Mouse (Mus musculus) gastrocnemius, postnatal 4 days (tissue): Measurements from ENCODE around the gene Csf2rb2. TPM values are rescaled to one million over a fixed set of nuclear protein-coding genes. Genes with fewer than 3 reads are reported as not detected.
"Not testable (repeated sequence)": the region's sequence is repeated elsewhere in the genome, so short reads cannot be mapped to it uniquely, and the experiment has no call there.

Experiments
- DNase-seq, 2 experiments: peaks; one replicate each; pipeline ENCODE4 v3.0.0; 2021 to 2022; ENCODE audit warnings: low spot score in 2 of 2, mixed read lengths in 2 of 2
- microRNA-seq: library from miRNA; unstranded; fragments of <30 nt; microRNA quantifications from one replicate; pipeline ENCODE4 v1.2.0, GENCODE M21; 2021
- total RNA-seq, 2 experiments: library from RNA; stranded (reverse); gene quantifications; 2 replicates each; pipeline ENCODE4 v1.2.3; 2021

Csf2rb2 gene
- total RNA-seq, 2 experiments from 2014 or later, result 2.5 to 3.1 TPM

DNA sequence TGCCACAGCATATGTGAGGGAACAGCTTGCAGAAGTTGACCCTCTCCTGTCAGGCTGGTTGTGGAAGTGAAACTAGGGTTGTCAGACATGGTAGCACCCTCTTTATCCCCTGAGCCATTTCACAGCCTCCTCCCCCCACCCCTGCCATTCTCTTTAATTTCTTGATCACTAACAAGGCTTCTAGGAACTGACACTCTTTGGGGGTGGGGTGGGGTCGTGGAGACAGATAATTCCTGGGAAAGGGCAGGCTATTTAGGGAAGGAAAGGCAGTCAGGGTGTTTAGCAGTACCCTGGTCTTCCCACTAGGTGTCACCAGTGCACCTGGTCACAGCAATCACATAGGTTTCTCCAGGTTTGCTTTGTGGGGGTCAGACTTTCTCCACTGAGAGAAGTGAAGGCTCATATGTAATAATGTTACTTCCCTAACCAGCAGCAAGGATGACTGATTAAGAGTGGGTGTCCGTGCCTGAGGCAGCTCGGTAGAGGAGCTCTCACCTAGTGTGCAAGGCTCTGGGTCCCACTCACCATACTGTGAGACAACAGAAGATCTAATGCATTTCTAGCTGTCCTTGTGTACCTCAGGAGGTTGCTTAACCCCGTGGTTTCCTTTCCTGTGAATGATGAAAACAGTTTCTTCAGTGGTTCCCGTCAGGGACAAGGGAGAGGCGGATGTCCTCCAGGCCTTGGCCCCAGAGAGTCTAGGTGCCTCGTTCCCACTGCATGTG lies 48.0 kb downstream of the Csf2rb2 start:
- peak in 1 of 2 experiments; percentile 41 for DNase-seq

- DNase-seq, result not testable (repeated sequence)
Measured at GRCm38 (mm10) chr15:78256602-78257259, 48.8 kb downstream of the Csf2rb2 start.

GRCm38 (mm10) chr15:78254751-78255150 lies 50.8 kb downstream of the Csf2rb2 start:
- peak in 1 of 2 experiments; percentile 46 for DNase-seq

DNA sequence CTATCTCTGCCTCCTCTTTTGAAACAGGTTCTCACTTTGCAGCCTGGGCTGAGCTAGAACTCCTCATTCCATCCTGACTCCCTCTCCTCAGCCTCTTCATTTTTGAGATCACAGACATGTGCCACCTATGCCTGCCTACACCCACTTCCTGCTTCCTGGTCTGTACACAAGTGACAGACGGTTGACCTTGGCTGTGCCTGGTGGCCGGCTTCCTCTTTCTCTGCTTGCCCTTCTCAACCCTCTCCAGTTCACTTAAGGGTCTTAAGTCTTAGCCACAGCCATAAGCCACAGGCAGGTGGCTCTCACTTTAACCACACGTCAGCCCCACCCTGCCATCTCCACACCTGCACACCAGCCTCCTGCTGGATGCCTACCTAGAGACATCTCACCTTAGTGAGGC lies 57.1 kb downstream of the Csf2rb2 start:
- no peak for DNase-seq

DNA sequence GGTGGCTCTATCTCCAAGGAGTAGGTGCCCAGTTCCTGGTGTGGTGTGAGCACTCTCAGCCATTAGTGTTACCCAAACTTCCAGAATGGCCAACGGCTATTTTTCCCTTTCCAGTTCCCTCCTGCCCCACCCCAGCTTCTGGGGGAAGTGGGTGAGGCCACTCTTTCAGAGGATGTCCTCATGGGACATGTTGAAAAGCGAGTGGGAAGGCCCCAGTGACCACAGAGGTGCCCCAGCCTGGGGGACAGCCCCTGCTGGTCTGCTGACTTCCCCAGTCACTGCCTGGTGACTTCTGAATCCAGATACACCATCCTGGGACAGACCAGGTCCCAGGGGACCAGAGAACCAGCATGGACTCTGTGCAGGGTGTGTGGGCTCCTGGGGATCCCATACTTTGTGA lies 57.9 kb downstream of the Csf2rb2 start:
- no peak for DNase-seq

DNA sequence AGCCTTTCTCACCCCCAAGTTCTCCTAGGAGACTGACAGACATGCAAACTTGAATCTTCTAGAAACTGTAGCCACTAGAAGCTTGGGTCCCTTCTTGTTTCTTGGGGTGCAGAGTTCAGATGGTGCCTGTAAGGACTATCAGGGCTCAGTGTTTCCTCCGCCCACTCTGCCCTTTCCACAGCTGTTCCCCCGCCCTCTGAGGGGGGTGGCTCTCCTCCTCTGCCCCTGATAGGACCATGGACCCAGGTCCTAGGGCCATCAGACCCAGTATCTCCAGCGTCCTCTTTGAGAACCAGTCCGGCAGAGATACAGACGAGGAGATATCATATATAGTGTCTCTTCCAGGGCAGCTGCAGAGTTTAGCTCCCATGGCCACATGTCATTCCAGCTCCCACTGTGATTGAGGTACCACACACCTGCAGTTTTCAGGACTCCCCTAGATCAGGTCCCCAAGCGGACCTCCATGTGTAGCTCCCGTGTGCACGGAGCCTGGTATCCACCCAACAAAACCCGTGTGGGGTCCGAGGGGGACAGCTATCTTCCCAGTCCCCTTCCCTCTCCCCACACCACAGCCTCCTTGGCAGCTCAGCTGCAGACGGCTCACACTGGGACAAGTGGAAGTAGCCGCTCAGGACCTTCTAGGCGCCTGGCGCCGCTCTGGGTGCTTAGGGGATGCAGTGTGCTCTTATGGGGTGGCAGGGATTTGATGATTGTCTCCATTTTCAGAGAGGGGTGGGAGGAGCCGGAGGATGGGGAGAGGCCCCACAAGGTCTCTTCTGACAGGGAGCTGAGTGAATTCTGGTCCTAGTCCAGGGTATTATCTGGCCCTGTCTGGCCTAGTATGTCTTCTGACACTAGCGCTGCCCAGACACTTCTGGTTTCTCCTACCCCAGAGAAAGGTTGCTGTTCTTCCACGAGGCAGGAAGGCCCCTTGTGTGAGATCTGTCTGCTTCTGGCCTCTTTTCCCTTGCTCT lies 59.1 kb downstream of the Csf2rb2 start:
- no peak for DNase-seq

GRCm38 (mm10) chr15:78244695-78245492 lies 60.6 kb downstream of the Csf2rb2 start, which contains the start of gene Ncf4:
TSS of gene Ncf4 (plus strand) at chr15:78244801.
- no peak for DNase-seq

GRCm38 (mm10) chr15:78243774-78244173 lies 61.7 kb downstream of the Csf2rb2 start:
- no peak for DNase-seq

GRCm38 (mm10) chr15:78243061-78243460 lies 62.5 kb downstream of the Csf2rb2 start:
- no peak for DNase-seq

- DNase-seq, result no peak
Measured at GRCm38 (mm10) chr15:78241335-78241734, 64.2 kb downstream of the Csf2rb2 start.

GRCm38 (mm10) chr15:78239956-78240617 lies 65.4 kb downstream of the Csf2rb2 start:
- DNase-seq, result no peak

GRCm38 (mm10) chr15:78239453-78239852 lies 66.1 kb downstream of the Csf2rb2 start:
- DNase-seq, result peak; percentile 45 to 67

DNA sequence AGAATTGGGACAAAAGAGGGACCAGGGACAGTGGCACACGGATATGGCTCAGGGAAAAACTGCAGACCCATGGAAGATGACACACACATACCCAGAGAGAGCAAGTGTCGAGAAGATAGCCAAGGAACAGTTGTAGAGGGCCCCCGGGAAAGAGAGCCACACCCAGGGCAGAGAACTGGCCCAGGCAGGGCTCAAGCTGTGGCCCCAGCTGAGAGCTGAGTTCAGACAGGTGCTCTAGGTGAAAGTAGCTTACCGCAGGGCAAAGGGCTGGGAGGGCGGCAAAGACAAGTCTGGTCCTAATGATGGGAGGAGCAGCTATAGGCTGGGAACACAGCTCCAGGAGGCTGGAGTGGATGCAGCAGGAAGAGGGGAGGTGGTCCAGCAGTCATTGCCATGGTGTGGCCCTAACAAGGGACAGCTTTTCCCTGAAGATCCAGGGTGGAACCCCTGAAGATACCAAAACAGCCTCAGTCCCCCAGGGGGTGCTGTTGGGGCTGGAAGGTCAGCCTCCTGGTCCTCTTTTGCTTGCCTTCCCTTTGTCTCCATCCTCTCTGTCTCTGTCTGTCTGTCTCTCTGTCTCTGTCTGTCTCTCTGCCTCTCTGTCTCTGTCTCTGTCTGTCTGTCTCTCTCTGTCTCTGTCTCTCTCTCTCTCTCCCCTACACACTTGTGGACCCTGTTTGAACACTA lies 70.6 kb downstream of the Csf2rb2 start:
- DNase-seq, result no peak

Small RNA genes within 50 kb of the gene (microRNA-seq; reads per million reads assigned to microRNA genes)
- gene Mir7676-1 (not detected), gene Mir7676-2 (not detected)

Other genes with a start within 250 kb of the Csf2rb2 start
- gene Cacng2, start 185.7 kb downstream of the Csf2rb2 start, total RNA-seq, result under 1 TPM in 1 of 2 experiments, not detected in 1; 0.05 TPM
- gene Ift27, start 131.6 kb downstream of the Csf2rb2 start, total RNA-seq, result 10 to 100 TPM; 38.0 to 48.1 TPM
- gene Pvalb, start 99.3 kb downstream of the Csf2rb2 start, total RNA-seq, result 100 to 1,000 TPM; 716 to 864 TPM
- gene Ncf4, start 60.9 kb downstream of the Csf2rb2 start, total RNA-seq, result 1 to 10 TPM; 3.4 to 3.9 TPM
- 10 to 100 TPM in 1 of 2 experiments, 1 to 10 TPM in 1; 3.4 to 11.1 TPM for gene Csf2rb, start 20.0 kb upstream of the Csf2rb2 start, total RNA-seq
- not detected for gene Tex33, start 90.2 kb upstream of the Csf2rb2 start, total RNA-seq
- 10 to 100 TPM; 17.5 to 20.5 TPM for gene Tst, start 100.2 kb upstream of the Csf2rb2 start, total RNA-seq
- gene Mpst, start 100.7 kb upstream of the Csf2rb2 start, total RNA-seq, result 10 to 100 TPM; 27.6 to 34.5 TPM
- 10 to 100 TPM; 83.5 to 85.4 TPM for gene Kctd17, start 122.8 kb upstream of the Csf2rb2 start, total RNA-seq
- under 1 TPM in 1 of 2 experiments, not detected in 1; 0.62 TPM for gene Tmprss6, start 162.9 kb upstream of the Csf2rb2 start, total RNA-seq
- gene Il2rb, start 189.6 kb upstream of the Csf2rb2 start, total RNA-seq, result under 1 TPM; 0.16 to 0.20 TPM
- gene C1qtnf6, start 225.7 kb upstream of the Csf2rb2 start, total RNA-seq, result 10 to 100 TPM; 66.7 to 75.1 TPM
- under 1 TPM in 1 of 2 experiments, not detected in 1; 0.05 TPM for gene Sstr3, start 239.0 kb upstream of the Csf2rb2 start, total RNA-seq